Mouse (Mus musculus) brain, embryonic 14.5 days (tissue): ENCODE measurements around the gene Zfp609.

Source experiments
- CTCF ChIP-seq: fragments of 200-500 bp; IDR thresholded peaks from 2 replicates; pipeline ENCODE4 v1.5.1; 2012; ENCODE audit warnings: inconsistent platforms, mild to moderate bottlenecking, moderate library complexity, borderline replicate concordance; ENCODE audit not compliant: insufficient read depth, insufficient read length; ENCODE audit errors: extremely low read depth
- POLR2A ChIP-seq: fragments of 200-500 bp; IDR thresholded peaks from 2 replicates; pipeline ENCODE4 v1.6.1; 2012; ENCODE audit warnings: mild to moderate bottlenecking, inconsistent platforms, borderline replicate concordance; ENCODE audit not compliant: poor library complexity, insufficient read depth, insufficient read length, severe bottlenecking; ENCODE audit errors: extremely low read depth

GRCm38 (mm10) chr9:65667701-65668100 lies 159.7 kb downstream of the Zfp609 start, which contains the start of gene Oaz2:
- TF ChIP-seq CTCF (no peak), POLR2A (no peak)
